Mouse (Mus musculus) forebrain, postnatal 0 days (tissue): Measurements from ENCODE around the gene Sstr2. TPM values are rescaled to one million over a fixed set of nuclear protein-coding genes. Genes with fewer than 3 reads are reported as not detected.
A peak's percentile ranks its signal among the peaks of the same experiment; 100 is the strongest.

Source experiments
- ATAC-seq: fragments of 200-750 bp; cut with Nextera tagmentation; 2 replicates; pipeline ENCODE4 v1.8.0; 2017; ENCODE audit warnings: mild to moderate bottlenecking, moderate library complexity
- DNase-seq: peaks from one replicate; pipeline ENCODE4 v3.0.0-alpha.2; 2015
- H3K27ac ChIP-seq: fragments of 300-500 bp; sonication (generic); 2 replicates; pipeline ENCODE4 v1.5.1; 2014; ENCODE audit warnings: low read depth, mild to moderate bottlenecking, antibody characterized with exemption, low read length, moderate library complexity, mixed read lengths
- H3K27me3 ChIP-seq: fragments of 300-500 bp; sonication (generic); 2 replicates; pipeline ENCODE4 v1.6.1; 2014; ENCODE audit warnings: mild to moderate bottlenecking, low read length, mixed read lengths; ENCODE audit not compliant: insufficient read depth
- H3K36me3 ChIP-seq: fragments of 300-500 bp; sonication (generic); 2 replicates; pipeline ENCODE4 v1.6.1; 2014; ENCODE audit warnings: mild to moderate bottlenecking, moderate library complexity; ENCODE audit not compliant: insufficient read depth
- H3K4me1 ChIP-seq: fragments of 300-500 bp; sonication (generic); 2 replicates; pipeline ENCODE4 v1.6.1; 2014; ENCODE audit warnings: antibody characterized with exemption; ENCODE audit not compliant: insufficient read depth
- H3K4me2 ChIP-seq: fragments of 300-500 bp; sonication (generic); 2 replicates; pipeline ENCODE4 v1.6.1; 2014; ENCODE audit warnings: low read depth, mild to moderate bottlenecking, moderate library complexity
- H3K4me3 ChIP-seq: fragments of 300-500 bp; sonication (generic); 2 replicates; pipeline ENCODE4 v1.5.1; 2014; ENCODE audit warnings: low read depth, low read length, mixed read lengths
- H3K9ac ChIP-seq: fragments of 300-500 bp; sonication (generic); 2 replicates; pipeline ENCODE4 v1.6.1; 2014; ENCODE audit warnings: mild to moderate bottlenecking
- H3K9me3 ChIP-seq: fragments of 300-500 bp; sonication (generic); 2 replicates; pipeline ENCODE4 v1.6.1; 2016; ENCODE audit warnings: low read length
- CTCF ChIP-seq: sonication (generic); IDR thresholded peaks from 2 replicates; pipeline ENCODE4 v1.5.1; 2016; ENCODE audit warnings: antibody characterized with exemption, control low read depth, low read depth
- WGBS: fragments of 180-500 bp; shearing (Covaris S2); extraction: QIAGEN DNeasy Blood & Tissue Kit; methylation state at CpG from one replicate; pipeline ENCODE4 v1.1.7; 2014; 5-methylcytosine and 5-hydroxymethylcytosine counted together
- polyA plus RNA-seq: library from polyadenylated mRNA; unstranded; fragments of >200 nt; fragmentation: Nextera tagmentation; extraction: Ambion mirVana; gene quantifications from 2 replicates; pipeline ENCODE4 v1.2.1, GENCODE M21; 2015
- total RNA-seq: library from RNA; depleted of rRNA; stranded (reverse); fragments of >200 nt; gene quantifications from 2 replicates; pipeline ENCODE4 v1.2.3, GENCODE M21; 2014

Gene Sstr2
- total and polyA plus RNA-seq, 2 experiments from 2014 or later: 27.1 to 32.2 TPM

DNA sequence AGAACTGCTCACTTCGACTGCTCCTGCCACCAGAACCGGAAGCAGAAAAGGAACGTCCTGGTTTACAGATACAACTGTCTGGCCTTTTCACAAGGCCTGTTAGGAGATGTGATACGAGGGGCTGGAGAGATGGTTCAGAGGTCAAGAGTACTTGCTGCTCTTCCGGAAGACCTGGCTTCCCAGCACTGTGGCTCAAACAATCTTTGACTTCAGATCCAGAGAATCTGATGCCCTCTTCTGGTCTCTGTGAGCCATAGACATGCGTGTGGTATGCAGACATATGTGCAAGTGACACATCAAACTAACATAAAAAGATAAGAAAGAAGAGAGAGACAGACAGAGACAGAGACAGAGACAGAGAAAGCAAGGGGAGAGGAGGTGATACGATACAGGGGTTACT is 13.2 kb downstream of the Sstr2 start:
- Histone ChIP-seq H3K4me3 (no peak overlapping the region), H3K9me3 (no peaks in the 10 kb centered on the region), H3K36me3 (no peaks in the 10 kb centered on the region), H3K4me1 (no peaks in the 10 kb centered on the region), H3K9ac (no peak overlapping the region), H3K4me2 (no peak overlapping the region), H3K27me3 (no peaks in the 10 kb centered on the region), H3K27ac (no peak overlapping the region)
- TF ChIP-seq CTCF: peak; percentile 25; the same call in 1 of the 2 replicates
- no peak for ATAC-seq
- no peak for DNase-seq
- 81% methylated on average over 7 of the region's 7 CpGs for WGBS

DNA sequence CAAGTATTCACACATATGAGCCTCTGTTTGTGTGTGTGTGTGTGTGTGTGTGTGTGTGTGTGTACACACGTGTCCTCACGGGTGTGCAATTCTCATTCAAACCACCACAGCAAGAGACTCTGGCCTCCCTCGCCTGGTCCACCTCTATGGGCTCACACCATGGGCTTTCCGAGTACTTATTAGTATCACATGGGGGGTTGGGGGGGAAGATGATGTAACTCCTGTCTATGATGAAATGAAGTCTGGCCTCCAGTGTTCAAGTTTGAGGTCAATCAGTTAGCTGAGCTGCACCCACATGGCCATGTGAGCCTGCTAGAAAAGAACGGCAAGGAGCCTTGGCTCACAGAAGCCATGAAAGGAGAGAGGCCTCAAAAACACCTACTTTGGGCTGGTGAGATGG is 14.3 kb downstream of the Sstr2 start:
- WGBS: 92% methylated on average over 5 of the region's 5 CpGs
- DNase-seq (no peak), ATAC-seq (no peak)
- Histone ChIP-seq H3K4me2 (no peak overlapping the region), H3K27ac (no peak overlapping the region), H3K9me3 (no peaks in the 10 kb centered on the region), H3K4me3 (no peak overlapping the region), H3K27me3 (no peaks in the 10 kb centered on the region), H3K4me1 (no peaks in the 10 kb centered on the region), H3K9ac (no peak overlapping the region), H3K36me3 (no peaks in the 10 kb centered on the region)
- TF ChIP-seq CTCF: no peak

DNA sequence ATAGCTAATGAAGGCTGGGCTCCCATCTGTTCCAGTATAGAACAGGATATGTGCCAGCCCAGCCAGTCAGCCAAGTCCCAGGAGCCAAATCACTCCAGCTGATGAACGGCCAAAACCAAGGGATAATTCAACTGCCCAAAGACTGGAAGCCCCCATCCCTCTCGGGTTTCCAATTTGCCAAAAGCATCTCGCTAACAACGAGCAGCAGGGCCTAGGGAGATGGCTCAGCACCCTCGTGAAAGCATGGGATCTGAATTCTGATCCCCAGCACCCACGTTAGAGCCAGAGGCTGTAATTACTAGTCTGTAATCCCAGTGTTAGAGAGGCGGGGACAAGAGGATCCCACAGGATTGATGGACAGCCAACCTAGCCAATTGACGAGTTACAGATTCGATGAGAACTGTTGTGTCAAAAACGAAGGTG is 15.6 kb downstream of the Sstr2 start:
- Histone ChIP-seq H3K27me3 (no peaks in the 10 kb centered on the region), H3K9ac (no peak overlapping the region), H3K4me3 (no peak overlapping the region), H3K4me1 (no peaks in the 10 kb centered on the region), H3K4me2 (no peak overlapping the region), H3K36me3 (no peaks in the 10 kb centered on the region), H3K9me3 (no peaks in the 10 kb centered on the region), H3K27ac (no peak overlapping the region)
- ATAC-seq (peak; percentile 48), DNase-seq (peak; percentile 68)
- 51% methylated on average over 10 of the region's 10 CpGs for WGBS
- no peak for TF ChIP-seq CTCF

DNA sequence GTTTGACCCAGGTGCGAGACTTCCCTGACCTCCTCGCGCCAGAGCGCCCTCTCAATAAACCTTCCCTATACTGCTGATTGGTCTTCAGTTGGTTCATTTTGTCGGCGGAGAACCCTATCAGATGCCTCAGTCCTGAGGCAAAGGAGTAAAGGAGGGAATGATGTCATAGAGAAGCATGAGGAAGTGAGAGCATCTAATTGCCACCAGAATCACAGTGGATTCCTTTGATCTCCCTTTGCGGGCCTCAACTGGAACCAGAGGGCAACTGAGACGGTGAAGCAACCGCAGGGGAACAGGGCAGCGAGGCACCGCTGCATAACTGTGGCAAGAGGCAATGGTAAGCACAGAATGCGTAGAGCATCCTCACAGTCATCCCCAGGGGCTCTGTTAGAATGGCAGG is 19.5 kb downstream of the Sstr2 start:
- Histone ChIP-seq H3K27me3 (no peaks in the 10 kb centered on the region), H3K4me1 (no peaks in the 10 kb centered on the region), H3K27ac (no peak overlapping the region), H3K9me3 (no peaks in the 10 kb centered on the region), H3K36me3 (no peaks in the 10 kb centered on the region), H3K4me2 (no peak overlapping the region), H3K9ac (no peak overlapping the region), H3K4me3 (no peak overlapping the region)
- 93% methylated on average over 12 of the region's 12 CpGs for WGBS
- ATAC-seq (no peak), DNase-seq (no peak)
- no peak for TF ChIP-seq CTCF

DNA sequence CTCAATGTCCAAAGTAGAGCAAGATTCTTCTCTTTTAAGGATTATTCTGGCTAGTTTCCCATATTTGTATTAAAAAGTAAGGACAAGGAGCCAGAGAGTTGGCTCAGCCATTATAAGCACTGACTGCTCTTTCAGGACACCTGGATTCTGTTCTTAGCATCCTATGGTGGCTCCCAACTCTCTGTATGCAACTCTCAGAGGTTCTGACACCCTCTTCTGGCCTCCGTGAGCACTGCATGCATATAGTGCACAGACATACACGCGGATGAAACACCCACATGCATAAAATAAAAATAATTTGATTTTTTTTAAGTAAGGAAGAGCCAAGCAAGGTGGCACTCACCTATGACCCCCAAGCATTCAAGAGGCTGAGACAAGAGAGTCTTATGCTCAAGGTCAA is 26.0 kb downstream of the Sstr2 start:
- 0 out of 2 replicates have a peak, but pooled peaks have one; percentile 5 for TF ChIP-seq CTCF
- H3K4me1 ChIP-seq: peaks cover 8% of the 10 kb centered on the region; the same call in 1 of the 2 replicates
- H3K36me3 ChIP-seq: no peaks in the 10 kb centered on the region
- no peak for DNase-seq
- H3K9me3 ChIP-seq: no peaks in the 10 kb centered on the region
- WGBS: 89% methylated on average over 3 of the region's 3 CpGs
- no peak overlapping the region for H3K4me3 ChIP-seq
- H3K9ac ChIP-seq: no peak overlapping the region
- H3K27me3 ChIP-seq: no peaks in the 10 kb centered on the region
- no peak overlapping the region for H3K27ac ChIP-seq
- no peak overlapping the region for H3K4me2 ChIP-seq
- ATAC-seq: no peak

DNA sequence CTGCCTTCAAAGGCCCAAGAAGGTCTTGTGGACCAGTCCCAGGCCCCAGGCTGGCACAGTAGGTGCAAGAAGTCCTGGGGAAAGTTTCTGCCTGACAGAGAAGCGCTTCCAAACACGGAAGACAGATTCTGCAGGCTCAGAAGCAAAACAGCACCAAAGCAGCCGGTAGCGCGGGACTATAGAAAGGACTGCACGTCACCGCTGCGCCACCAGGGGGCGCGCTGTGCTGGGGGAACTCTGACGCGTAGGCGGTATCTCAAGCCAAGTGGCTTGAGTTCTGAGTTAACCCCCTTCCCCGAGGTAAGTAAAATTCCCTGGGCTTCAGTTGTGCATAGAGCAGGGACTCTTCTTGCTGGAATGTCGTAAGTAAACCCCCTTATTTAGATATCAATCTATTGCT is 29.0 kb downstream of the Sstr2 start:
- H3K4me3 ChIP-seq: no peak overlapping the region
- H3K4me2 ChIP-seq: 0 out of 2 replicates have a peak overlapping the region, but pooled peaks have one; percentile 70
- H3K27me3 ChIP-seq: no peaks in the 10 kb centered on the region
- H3K9me3 ChIP-seq: no peaks in the 10 kb centered on the region
- no peak overlapping the region for H3K9ac ChIP-seq
- peaks cover 17% of the 10 kb centered on the region for H3K36me3 ChIP-seq
- WGBS: 3% methylated on average over 15 of the region's 15 CpGs
- DNase-seq: peak; percentile 87
- H3K27ac ChIP-seq: no peak overlapping the region
- H3K4me1 ChIP-seq: peaks cover 11% of the 10 kb centered on the region; the same call in 1 of the 2 replicates
- ATAC-seq: peak; percentile 40
- TF ChIP-seq CTCF: peak; percentile 94

DNA sequence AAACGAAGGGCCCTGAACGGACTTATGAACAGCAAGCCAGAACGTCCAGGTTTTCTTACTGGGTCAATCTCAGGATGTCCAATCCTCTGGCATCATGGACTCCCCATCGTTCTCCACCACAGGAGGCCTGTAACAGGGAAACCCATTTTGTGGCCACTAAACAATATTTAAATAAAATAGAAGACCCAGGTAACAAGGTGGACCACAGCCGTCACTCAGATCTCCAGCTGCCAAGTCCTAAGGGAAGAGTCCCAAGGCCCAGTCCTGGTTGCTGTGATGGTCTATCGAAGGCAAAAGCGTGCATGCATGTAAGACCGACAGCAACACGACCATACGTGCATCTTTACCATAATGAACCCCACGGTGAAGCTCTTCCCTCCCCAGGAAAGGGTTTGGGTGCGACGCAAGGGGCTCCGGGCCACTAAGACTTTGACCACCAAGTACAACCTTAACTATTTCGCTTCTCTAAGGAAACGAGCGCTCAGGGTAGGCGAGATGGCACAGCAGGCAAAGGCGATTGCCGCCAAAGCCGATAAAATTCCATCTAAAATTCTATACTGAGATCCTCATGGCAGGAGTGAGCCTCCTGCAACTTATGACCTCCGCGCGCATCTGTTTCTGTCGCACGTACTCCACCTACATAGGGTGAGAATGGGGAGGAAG is 29.7 kb downstream of the Sstr2 start, which contains the start of gene Cog1:
TSS of gene Cog1 (plus strand) at position 480 of the 663 bp plus-strand sequence.
- peaks cover 24% of the 10 kb centered on the region for H3K36me3 ChIP-seq
- peaks cover 11% of the 10 kb centered on the region; the same call in 1 of the 2 replicates for H3K4me1 ChIP-seq
- WGBS: 47% methylated on average over 26 of the region's 26 CpGs
- H3K27me3 ChIP-seq: no peaks in the 10 kb centered on the region
- H3K9me3 ChIP-seq: no peaks in the 10 kb centered on the region
- peak within 1 kb of the TSS; percentile 94 for H3K9ac ChIP-seq
- peak within 1 kb of the TSS; percentile 70 for H3K4me2 ChIP-seq
- H3K4me3 ChIP-seq: peak within 1 kb of the TSS; percentile 71
- no peak for ATAC-seq
- peak within 1 kb of the TSS; percentile 91 for H3K27ac ChIP-seq
- DNase-seq: no peak
- no peak for TF ChIP-seq CTCF
